Mouse (Mus musculus) myocyte (in vitro differentiated cells): Measurements from ENCODE around the gene Fto.

Experiments
- CEBPB ChIP-seq: IDR thresholded peaks from 2 replicates; pipeline ENCODE4 v1.6.1; 2011; ENCODE audit warnings: mild to moderate bottlenecking, moderate library complexity; ENCODE audit not compliant: poor library complexity, insufficient read depth, severe bottlenecking
- E2F4 ChIP-seq: IDR thresholded peaks from one replicate; pipeline ENCODE4 v1.6.1; 2011; ENCODE audit warnings: mild to moderate bottlenecking, control low read depth, moderate library complexity; ENCODE audit not compliant: insufficient read depth
- MAX ChIP-seq: IDR thresholded peaks from one replicate; pipeline ENCODE4 v1.6.1; 2011; ENCODE audit warnings: low read depth, mild to moderate bottlenecking, control low read depth
- MYOD1 ChIP-seq, 3 experiments: IDR thresholded peaks; one replicate each; pipeline ENCODE4 v1.6.1; 2011; ENCODE audit warnings: control low read depth in 2 of 3, low read depth in 2 of 3, mild to moderate bottlenecking in 2 of 3, moderate library complexity in 1 of 3; ENCODE audit not compliant: insufficient read length in 2 of 3, control insufficient read depth in 1 of 3
- MYOG ChIP-seq, 3 experiments: IDR thresholded peaks; one replicate each; pipeline ENCODE4 v1.6.1; 2011; ENCODE audit warnings: control low read depth in 2 of 3, low read depth in 2 of 3, mild to moderate bottlenecking in 2 of 3; ENCODE audit not compliant: insufficient read length in 2 of 3, control insufficient read depth in 1 of 3, insufficient read depth in 1 of 3
- POLR2A ChIP-seq: IDR thresholded peaks from one replicate; pipeline ENCODE4 v1.6.1; 2011; ENCODE audit warnings: low read depth, mild to moderate bottlenecking, control low read depth, moderate library complexity; ENCODE audit not compliant: insufficient read length
- POLR2AphosphoS2 ChIP-seq: IDR thresholded peaks from one replicate; pipeline ENCODE4 v1.6.1; 2011; ENCODE audit warnings: low read depth, control low read depth; ENCODE audit not compliant: insufficient read length
- REST ChIP-seq: IDR thresholded peaks from one replicate; pipeline ENCODE4 v1.6.1; 2011; ENCODE audit warnings: mild to moderate bottlenecking, control low read depth, moderate library complexity; ENCODE audit not compliant: insufficient read depth, insufficient read length
- SRF ChIP-seq: IDR thresholded peaks from one replicate; pipeline ENCODE4 v1.6.1; 2011; ENCODE audit warnings: low read depth; ENCODE audit not compliant: control insufficient read depth, insufficient read length
- TCF12 ChIP-seq: IDR thresholded peaks from one replicate; pipeline ENCODE4 v1.6.1; 2011; ENCODE audit warnings: mild to moderate bottlenecking, control low read depth; ENCODE audit not compliant: poor library complexity, insufficient read depth, severe bottlenecking
- TCF3 ChIP-seq: IDR thresholded peaks from one replicate; pipeline ENCODE4 v1.6.1; 2011; ENCODE audit warnings: low read depth, control low read depth; ENCODE audit not compliant: insufficient read length
- USF1 ChIP-seq: IDR thresholded peaks from one replicate; pipeline ENCODE4 v1.6.1; 2011; ENCODE audit warnings: low read depth, mild to moderate bottlenecking, control low read depth, moderate library complexity

DNA sequence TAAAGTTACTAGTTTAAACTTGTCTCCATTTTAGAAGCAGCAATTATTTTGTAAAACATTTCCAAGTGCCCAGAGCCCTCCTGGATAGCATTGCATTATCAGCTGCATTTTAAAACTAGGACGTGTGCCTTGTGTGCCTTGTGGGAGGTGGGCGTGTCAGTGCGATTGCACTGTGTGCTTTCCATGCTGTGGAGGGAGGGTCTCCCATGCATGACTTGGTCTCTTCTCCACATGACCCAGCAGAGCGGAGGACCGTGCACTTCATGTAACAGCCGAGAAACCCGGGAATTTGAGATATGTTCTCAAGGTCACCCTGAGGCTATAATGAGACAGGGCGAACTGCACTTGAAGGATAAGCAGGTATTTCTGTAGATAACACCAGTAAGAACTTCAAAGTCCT, 347.6 kb downstream of the Fto start:
- TF ChIP-seq E2F4 (no peak), MYOD1 (IDR thresholded peaks at IDR 0.05; ENCODE audit: control insufficient read depth in 1 of 3, insufficient read length in 2 of 3, low read depth in 2 of 3) (no peak), POLR2A (no peak), CEBPB (no peak), TCF3 (no peak), POLR2AphosphoS2 (no peak), USF1 (no peak), MAX (no peak), MYOG (IDR thresholded peaks at IDR 0.05; ENCODE audit: control insufficient read depth in 1 of 3, insufficient read depth in 1 of 3, insufficient read length in 2 of 3, low read depth in 2 of 3) (no peak), TCF12 (no peak), REST (no peak), SRF (no peak)
